Mouse (Mus musculus) lung, postnatal 4 days (tissue): ENCODE results near the gene Trp53bp2.

Source experiments
- DNase-seq, 2 experiments: peaks; one replicate each; pipeline ENCODE4 v3.0.0; 2021

Gene Trp53bp2

GRCm38 (mm10) chr1:182502491-182503050 lies 93.6 kb downstream of the Trp53bp2 start:
- no peak for DNase-seq

GRCm38 (mm10) chr1:182503206-182503900 lies 94.4 kb downstream of the Trp53bp2 start:
- DNase-seq: no peak

GRCm38 (mm10) chr1:182504223-182504622 lies 95.3 kb downstream of the Trp53bp2 start:
- DNase-seq: peak; percentile 83 to 84

- DNase-seq: no peak
Measured at GRCm38 (mm10) chr1:182505291-182505690, 96.3 kb downstream of the Trp53bp2 start.

GRCm38 (mm10) chr1:182506229-182506986 lies 97.4 kb downstream of the Trp53bp2 start:
- peak; percentile 78 to 85 for DNase-seq

- peak; percentile 59 to 78 for DNase-seq
Measured at GRCm38 (mm10) chr1:182509110-182509797, 100.3 kb downstream of the Trp53bp2 start.

- no peak for DNase-seq
Measured at GRCm38 (mm10) chr1:182511073-182511472, 102.1 kb downstream of the Trp53bp2 start.

GRCm38 (mm10) chr1:182511778-182512177 lies 102.8 kb downstream of the Trp53bp2 start:
- no peak for DNase-seq
